Mouse (Mus musculus): ENCODE measurements around the gene Gpr155. TPM values are rescaled to one million over a fixed set of nuclear protein-coding genes. Genes with fewer than 3 reads are reported as not detected.

Gene Gpr155
- polyA plus RNA-seq, 1 experiment from 2014 or later = 5.8 TPM

- ATAC-seq (ENCODE audit: insufficient number of reproducible peaks, low FRiP score) = no peak
- WGBS = 80% methylated on average over 3 of the region's 3 CpGs
- Histone ChIP-seq H3K36me3 (peaks cover 46% of the 10 kb centered on the region), H3K9ac (no peak overlapping the region), H3K4me1 (replicated peaks) (no peaks in the 10 kb centered on the region), H3K27me3 (replicated peaks) (no peaks in the 10 kb centered on the region), H3K4me3 (no peak overlapping the region), H3K4me2 (no peak overlapping the region), H3K27ac (ENCODE audit: poor library complexity, severe bottlenecking) (no peak overlapping the region), H3K9me3 (replicated peaks) (no peaks in the 10 kb centered on the region)
Observed at GRCm38 (mm10) chr2:73298841-73299240, 87.5 kb downstream of the Gpr155 start.

- peak; percentile 79 for ATAC-seq (ENCODE audit: insufficient number of reproducible peaks, low FRiP score)
- H3K27me3 ChIP-seq (replicated peaks) = no peaks in the 10 kb centered on the region
- 77% methylated on average over 7 of the region's 7 CpGs for WGBS
- no peak overlapping the region for H3K4me3 ChIP-seq
- no peaks in the 10 kb centered on the region for H3K4me1 ChIP-seq (replicated peaks)
- H3K9ac ChIP-seq = no peak overlapping the region
- H3K27ac ChIP-seq (ENCODE audit: poor library complexity, severe bottlenecking) = no peak overlapping the region
- H3K9me3 ChIP-seq (replicated peaks) = no peaks in the 10 kb centered on the region
- H3K36me3 ChIP-seq = peaks cover 44% of the 10 kb centered on the region
- H3K4me2 ChIP-seq = no peak overlapping the region
Observed at GRCm38 (mm10) chr2:73298154-73298553, 88.2 kb downstream of the Gpr155 start.

- ATAC-seq (ENCODE audit: insufficient number of reproducible peaks, low FRiP score) = no peak
Observed at GRCm38 (mm10) chr2:73295023-73295422, 91.3 kb downstream of the Gpr155 start.

More at GRCm38 (mm10) chr2:73295023-73295422, 91.3 kb downstream of the Gpr155 start:
- no peak overlapping the region for H3K4me3 ChIP-seq
- no peaks in the 10 kb centered on the region for H3K27me3 ChIP-seq (replicated peaks)
- no peak overlapping the region for H3K4me2 ChIP-seq
- no peak overlapping the region for H3K9ac ChIP-seq
- no peaks in the 10 kb centered on the region for H3K4me1 ChIP-seq (replicated peaks)
- H3K9me3 ChIP-seq (replicated peaks) = no peaks in the 10 kb centered on the region
- WGBS = 69% methylated on average over 7 of the region's 7 CpGs
- peaks cover 32% of the 10 kb centered on the region for H3K36me3 ChIP-seq
- H3K27ac ChIP-seq (ENCODE audit: poor library complexity, severe bottlenecking) = no peak overlapping the region

Other genes starting within 250 kb of the Gpr155 start
- gene Ola1, start 167.6 kb downstream of the Gpr155 start, polyA plus RNA-seq (2016; fragmentation: Nextera tagmentation; extraction: Ambion mirVana) = 72.0 and 74.4 TPM in 2 replicates
- gene Sp9, start 114.6 kb downstream of the Gpr155 start, polyA plus RNA-seq (2016; fragmentation: Nextera tagmentation; extraction: Ambion mirVana) = not detected in 2 replicates
- gene Scrn3, start 74.0 kb downstream of the Gpr155 start, polyA plus RNA-seq (2016; fragmentation: Nextera tagmentation; extraction: Ambion mirVana) = 14.9 and 16.5 TPM in 2 replicates
- 15.2 and 19.0 TPM in 2 replicates for gene Cir1, start 73.9 kb downstream of the Gpr155 start, polyA plus RNA-seq (2016; fragmentation: Nextera tagmentation; extraction: Ambion mirVana)
- gene Wipf1, start 143.2 kb upstream of the Gpr155 start, polyA plus RNA-seq (2016; fragmentation: Nextera tagmentation; extraction: Ambion mirVana) = 7.3 and 8.2 TPM in 2 replicates
- gene Chrna1, start 193.8 kb upstream of the Gpr155 start, polyA plus RNA-seq (2016; fragmentation: Nextera tagmentation; extraction: Ambion mirVana) = 0.06 and 0.14 TPM in 2 replicates

Data from heart, embryonic 12.5 days (tissue).